ENCODE assay signal across 10 mouse cellular contexts in the genomic region with DNA sequence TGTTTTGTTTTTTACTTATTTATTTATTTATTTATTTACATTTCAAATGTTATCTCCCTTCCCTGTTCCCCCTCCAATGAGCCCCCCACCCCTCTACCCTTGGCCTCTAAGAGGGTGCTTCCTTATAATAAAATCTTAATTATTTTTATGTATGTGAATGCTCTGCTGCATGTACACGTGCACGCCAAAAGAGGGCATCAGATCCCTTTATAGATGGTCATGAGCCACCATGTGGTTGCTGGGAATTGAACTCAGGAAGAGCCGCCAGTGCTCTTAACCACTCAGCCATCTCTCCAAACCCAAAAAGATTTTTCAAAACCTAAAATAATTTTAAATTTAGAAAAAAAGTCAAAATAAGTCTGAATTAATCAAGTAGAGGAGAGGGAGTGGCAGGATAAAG. TPM values are rescaled to one million over a fixed set of nuclear protein-coding genes. Genes with fewer than 3 reads are reported as not detected.
DNase-seq lines count a peak whose midpoint lies in the region; TF ChIP-seq lines count a peak whose summit lies in the region.
"Had no signal": no experiment of that assay in that cellular context is flagged by ENCODE, and none has a peak within 500 bp of the region (broad histone marks: within the 10 kb centered on the region; RNA-seq: fewer than 3 reads in every experiment).

No protein-coding gene starts in this region.

- WGBS in spleen, adult 2 months, result 48% methylated on average over 3 of the region's 3 CpGs

- H3K4me1 ChIP-seq in spleen, adult 2 months (ENCODE audit: control insufficient read depth, insufficient read depth, insufficient read length), result no peaks in the 10 kb centered on the region
- H3K4me1 ChIP-seq: embryonic facial prominence, embryonic 12.5 days; midbrain, embryonic 10.5 days had no signal

- no peaks in the 10 kb centered on the region for H3K36me3 ChIP-seq in spleen, adult 2 months (ENCODE audit: control insufficient read depth, insufficient read depth, low read length)
- H3K36me3 ChIP-seq: embryonic facial prominence, embryonic 12.5 days; midbrain, embryonic 10.5 days had no signal

- TF ChIP-seq CTCF in spleen, adult 2 months (IDR thresholded peaks at IDR 0.05; ENCODE audit: extremely low read depth, insufficient read depth, insufficient read length, insufficient replicate concordance), result peak; percentile 16; the same call in 1 of the 2 replicates

- no peak overlapping the region for H3K4me3 ChIP-seq in spleen, adult 2 months (ENCODE audit: extremely low read depth, insufficient read depth, insufficient read length)
- H3K4me3 ChIP-seq: embryonic facial prominence, embryonic 12.5 days; midbrain, embryonic 10.5 days had no signal

- no peak for TF ChIP-seq POLR2A in spleen, adult 2 months (IDR thresholded peaks at IDR 0.05; ENCODE audit: low read depth, low read length)

- H3K27ac ChIP-seq in spleen, adult 2 months (ENCODE audit: insufficient read depth, low read length), result no peak overlapping the region
- H3K27ac ChIP-seq: embryonic facial prominence, embryonic 12.5 days; midbrain, embryonic 10.5 days had no signal

- no peaks in the 10 kb centered on the region for H3K27me3 ChIP-seq in spleen, adult 2 months (ENCODE audit: control insufficient read depth, insufficient read depth, low read length)
- H3K27me3 ChIP-seq: embryonic facial prominence, embryonic 12.5 days had no signal

- DNase-seq in cerebellum, postnatal 14 days, result peak; percentile 15 to 21
- no peak for DNase-seq in cerebellum, postnatal 36 days
- DNase-seq in spleen, adult 2 months (ENCODE audit: low read depth in 1 of 2, low spot score in 2 of 2), result no peak
- DNase-seq in spleen, adult 12 weeks (ENCODE audit: low spot score), result no peak
- DNase-seq in kidney, postnatal 36 days, result peak; percentile 28 to 44
- DNase-seq in thymus, postnatal 4 days, result peak; percentile 28
- DNase-seq in urinary bladder, adult 2 months (ENCODE audit: low spot score), result no peak
- no peak for DNase-seq in left cerebral cortex, adult 18-20 months (ENCODE audit: low spot score in 2 of 2)

RNA-seq across cellular contexts. Expression of a gene that starts 31.4 kb away (rescaled TPM):
- polyA plus RNA-seq in spleen, adult 2 months (2012; rRNA removed), result 6.2 and 8.6 TPM in 2 replicates
- 26.7 and 32.4 TPM in 2 replicates for polyA plus RNA-seq in urinary bladder, adult 2 months (2012; rRNA removed)
- total RNA-seq in left cerebral cortex, adult 18-20 months (2021), result 10 to 100 TPM; 20.8 to 25.0 TPM

Comparison
In these comparisons a context has a peak if more than half of its experiments do, and no peak if none do; other contexts are left out.
1. DNase-seq: peak in cerebellum, postnatal 14 days (2 of 2), kidney, postnatal 36 days (2 of 2) and thymus, postnatal 4 days (single experiment); none in cerebellum, postnatal 36 days (0 of 2), spleen, adult 2 months (0 of 2), spleen, adult 12 weeks (single experiment), urinary bladder, adult 2 months (single experiment) and left cerebral cortex, adult 18-20 months (0 of 2).